Mouse (Mus musculus) small intestine, adult 2 months (tissue): ENCODE data around the gene Abhd16a.

Source experiments
- CTCF ChIP-seq: fragments of 200-500 bp; IDR thresholded peaks from 2 replicates; pipeline ENCODE4 v1.5.1; 2012; ENCODE audit warnings: low read depth, mild to moderate bottlenecking, control low read depth, inconsistent platforms, low read length, moderate library complexity, mixed read lengths; ENCODE audit not compliant: insufficient replicate concordance, insufficient read length; ENCODE audit errors: extremely low read depth
- POLR2A ChIP-seq: fragments of 200-500 bp; IDR thresholded peaks from 2 replicates; pipeline ENCODE4 v1.6.1; 2012; ENCODE audit warnings: low read depth, mild to moderate bottlenecking, control low read depth, inconsistent platforms, low read length, moderate library complexity

GRCm38 (mm10) chr17:35083929-35084497 is 5.0 kb upstream of the Abhd16a start:
- TF ChIP-seq POLR2A (no peak), CTCF (no peak)
